Mouse (Mus musculus): ENCODE measurements around the gene Peg10. TPM values are rescaled to one million over a fixed set of nuclear protein-coding genes. Genes with fewer than 3 reads are reported as not detected.

The Peg10 gene
- total and polyA plus RNA-seq, 3 experiments = not detected

DNA sequence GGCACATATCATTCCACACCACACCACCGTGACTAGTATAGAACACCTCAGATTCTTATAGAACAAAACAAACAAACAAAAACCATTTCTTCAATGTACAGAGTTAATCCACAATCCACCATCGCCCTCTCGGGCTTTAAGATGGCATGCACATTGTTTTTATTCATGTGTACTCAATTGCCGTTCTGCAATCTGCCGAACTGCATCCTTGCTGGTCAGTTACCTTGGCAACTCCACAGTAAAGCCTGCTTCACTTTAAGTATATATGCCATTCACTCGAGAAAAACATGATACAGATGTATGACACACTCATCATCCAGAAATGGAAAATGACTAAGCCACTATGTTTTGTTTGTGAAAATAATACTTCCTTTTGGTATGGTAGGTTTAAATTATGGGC lies 25.0 kb upstream of the Peg10 start:
- dilution Hi-C loops (cut with MboI; ENCODE audit: extremely low pct_ligation_motif_present, extremely low pct_unique_long_range_greater_than_20kb, low sequenced_read_pairs) = no loop called here
- no peak overlapping the region for H3K27ac ChIP-seq (ENCODE audit: insufficient read depth, low read depth)

GRCm38 (mm10) chr6:4722739-4723138 lies 24.4 kb upstream of the Peg10 start:
- H3K4me2 ChIP-seq (ENCODE audit: insufficient read depth, low read depth, poor library complexity, severe bottlenecking) = no peak overlapping the region

More for the DNA sequence above, 25.0 kb upstream of the Peg10 start:
- H3K79me2 ChIP-seq (replicated peaks; ENCODE audit: control insufficient read depth, extremely low read depth, insufficient read depth, poor library complexity, severe bottlenecking) = no peaks in the 10 kb centered on the region
- no peak overlapping the region for H3K4me3 ChIP-seq (replicated peaks in 1 of 3; ENCODE audit: low read depth in 2 of 3, low read length in 2 of 3, poor library complexity in 1 of 3)
- peak overlapping the region; percentile 49; the same call in 1 of the 2 replicates for H3K4me2 ChIP-seq (ENCODE audit: insufficient read depth, low read depth, poor library complexity, severe bottlenecking)
- H3K4me1 ChIP-seq (ENCODE audit: control insufficient read depth in 1 of 2, insufficient read depth in 2 of 2) = peaks cover 0 to 8% of the 10 kb centered on the region in 2 experiments; a peak in 2 of 4 replicates
- TF ChIP-seq POLR2AphosphoS2 (IDR thresholded peaks at IDR 0.05; ENCODE audit: low read depth, low read length) = no peak
- no peak for TF ChIP-seq E2F4 (IDR thresholded peaks at IDR 0.05; ENCODE audit: insufficient replicate concordance, low read depth, low read length)
- TF ChIP-seq MYC (IDR thresholded peaks at IDR 0.05; ENCODE audit: low read depth, low read length) = no peak
- 0 out of 2 replicates have a peak, but pooled peaks have one; percentile 34 for TF ChIP-seq MEF2A (IDR thresholded peaks at IDR 0.05; ENCODE audit: borderline replicate concordance, low read depth, low read length)
- TF ChIP-seq ZMIZ1 (IDR thresholded peaks at IDR 0.05; ENCODE audit: low read depth, low read length) = no peak
- H3K9me3 ChIP-seq (replicated peaks; ENCODE audit: low read length) = no peaks in the 10 kb centered on the region
- no peaks in the 10 kb centered on the region for H3K27me3 ChIP-seq (replicated peaks)
- H3K36me3 ChIP-seq (replicated peaks in 1 of 2; ENCODE audit: control insufficient read depth in 1 of 2, insufficient read depth in 1 of 2, low read length in 1 of 2) = no peaks in the 10 kb centered on the region
- H3K9ac ChIP-seq (ENCODE audit: insufficient read depth, low read depth) = no peak overlapping the region
- DNase-seq (ENCODE audit: extremely low read depth) = no peak
- in situ Hi-C loops (cut with MboI; ENCODE audit: low pct_ligation_motif_present, low pct_unique_long_range_greater_than_20kb, low sequenced_read_pairs) = no loop called here

DNA sequence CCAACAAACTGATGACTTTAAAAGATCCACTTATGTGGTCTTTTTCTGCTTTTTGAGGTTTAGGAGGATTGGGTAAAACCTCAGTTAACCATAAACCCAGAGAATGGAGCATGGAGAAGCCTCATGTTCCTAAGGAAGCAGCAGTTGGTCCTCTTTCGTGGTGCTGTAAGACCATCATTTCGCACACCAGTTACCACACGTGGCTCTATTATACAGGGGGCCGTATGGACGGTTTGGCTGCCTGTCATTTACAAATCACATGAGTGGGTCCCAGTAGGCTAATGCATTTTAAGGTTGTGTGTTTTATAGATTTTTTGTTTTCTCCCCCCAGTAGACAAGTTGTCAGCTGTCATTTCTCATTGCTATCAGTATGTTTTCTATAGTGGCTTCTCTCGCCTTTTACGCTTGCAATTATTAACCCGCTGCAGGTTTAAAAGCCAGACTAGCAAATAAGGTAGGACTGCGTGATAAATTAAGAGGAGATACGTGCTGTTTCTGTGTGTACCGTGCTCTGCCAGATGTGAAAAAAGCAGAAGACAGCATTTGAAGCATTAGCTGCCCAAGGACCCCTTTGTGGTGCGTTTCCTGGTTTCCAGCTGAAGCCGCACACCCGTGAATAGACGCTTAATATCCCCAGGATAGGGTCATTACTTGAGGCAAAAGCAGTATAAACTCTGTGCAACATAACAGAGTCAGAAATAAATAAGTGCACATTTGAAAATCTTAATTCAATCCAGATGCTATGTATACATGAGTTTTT lies 22.9 kb upstream of the Peg10 start:
- H3K27me3 ChIP-seq (replicated peaks) = no peaks in the 10 kb centered on the region
- dilution Hi-C loops (cut with MboI; ENCODE audit: extremely low pct_ligation_motif_present, extremely low pct_unique_long_range_greater_than_20kb, low sequenced_read_pairs) (no loop called here), in situ Hi-C loops (cut with MboI; ENCODE audit: low pct_ligation_motif_present, low pct_unique_long_range_greater_than_20kb, low sequenced_read_pairs) (no loop called here)
- H3K27ac ChIP-seq (ENCODE audit: insufficient read depth, low read depth) = no peak overlapping the region
- no peak overlapping the region for H3K4me2 ChIP-seq (ENCODE audit: insufficient read depth, low read depth, poor library complexity, severe bottlenecking)
- H3K9me3 ChIP-seq (replicated peaks; ENCODE audit: low read length) = no peaks in the 10 kb centered on the region
- H3K4me1 ChIP-seq (ENCODE audit: control insufficient read depth in 1 of 2, insufficient read depth in 2 of 2) = peaks cover 0 to 15% of the 10 kb centered on the region in 2 experiments; a peak in 2 of 4 replicates
- no peaks in the 10 kb centered on the region for H3K79me2 ChIP-seq (replicated peaks; ENCODE audit: control insufficient read depth, extremely low read depth, insufficient read depth, poor library complexity, severe bottlenecking)
- DNase-seq (ENCODE audit: extremely low read depth) = no peak
- no peak for TF ChIP-seq NRF1 (IDR thresholded peaks at IDR 0.05; ENCODE audit: low read depth, low read length)
- no peak for TF ChIP-seq GABPA (IDR thresholded peaks at IDR 0.05; ENCODE audit: insufficient replicate concordance, low read depth, low read length)
- TF ChIP-seq PAX5 (IDR thresholded peaks at IDR 0.05; ENCODE audit: low read length) = no peak
- TF ChIP-seq UBTF (IDR thresholded peaks at IDR 0.05; ENCODE audit: low read depth, low read length) = no peak
- no peak for TF ChIP-seq JUND (conservative IDR thresholded peaks at IDR 0.05; ENCODE audit: low read depth, low read length)
- no peak for TF ChIP-seq ETS1 (conservative IDR thresholded peaks at IDR 0.05; ENCODE audit: low read depth, low read length)
- no peak for TF ChIP-seq SIN3A (IDR thresholded peaks at IDR 0.05; ENCODE audit: low read length)
- TF ChIP-seq TCF12 (IDR thresholded peaks at IDR 0.05; ENCODE audit: low read depth, low read length) = no peak
- TF ChIP-seq ZKSCAN1 (IDR thresholded peaks at IDR 0.05; ENCODE audit: borderline replicate concordance, low read depth, low read length) = no peak
- no peak for TF ChIP-seq IRF4 (IDR thresholded peaks at IDR 0.05; ENCODE audit: low read depth, low read length)
- H3K4me3 ChIP-seq (replicated peaks in 1 of 3; ENCODE audit: low read depth in 2 of 3, low read length in 2 of 3, poor library complexity in 1 of 3) = no peak overlapping the region
- no peak overlapping the region for H3K9ac ChIP-seq (ENCODE audit: insufficient read depth, low read depth)
- no peaks in the 10 kb centered on the region for H3K36me3 ChIP-seq (replicated peaks in 1 of 2; ENCODE audit: control insufficient read depth in 1 of 2, insufficient read depth in 1 of 2, low read length in 1 of 2)

More at GRCm38 (mm10) chr6:4722739-4723138, 24.4 kb upstream of the Peg10 start:
- in situ Hi-C loops (cut with MboI; ENCODE audit: low pct_ligation_motif_present, low pct_unique_long_range_greater_than_20kb, low sequenced_read_pairs) = no loop called here
- Histone ChIP-seq H3K36me3 (replicated peaks in 1 of 2; ENCODE audit: control insufficient read depth in 1 of 2, insufficient read depth in 1 of 2, low read length in 1 of 2) (no peaks in the 10 kb centered on the region), H3K4me3 (replicated peaks in 1 of 3; ENCODE audit: low read depth in 2 of 3, low read length in 2 of 3, poor library complexity in 1 of 3) (no peak overlapping the region), H3K79me2 (replicated peaks; ENCODE audit: control insufficient read depth, extremely low read depth, insufficient read depth, poor library complexity, severe bottlenecking) (no peaks in the 10 kb centered on the region), H3K9ac (ENCODE audit: insufficient read depth, low read depth) (no peak overlapping the region), H3K27ac (ENCODE audit: insufficient read depth, low read depth) (no peak overlapping the region), H3K4me1 (ENCODE audit: control insufficient read depth in 1 of 2, insufficient read depth in 2 of 2) (peaks cover 0 to 8% of the 10 kb centered on the region in 2 experiments; a peak in 2 of 4 replicates), H3K27me3 (replicated peaks) (no peaks in the 10 kb centered on the region), H3K9me3 (replicated peaks; ENCODE audit: low read length) (no peaks in the 10 kb centered on the region)
- TF ChIP-seq UBTF (IDR thresholded peaks at IDR 0.05; ENCODE audit: low read depth, low read length) (no peak), SIN3A (IDR thresholded peaks at IDR 0.05; ENCODE audit: low read length) (no peak), JUND (conservative IDR thresholded peaks at IDR 0.05; ENCODE audit: low read depth, low read length) (no peak), ZMIZ1 (IDR thresholded peaks at IDR 0.05; ENCODE audit: low read depth, low read length) (no peak), HCFC1 (IDR thresholded peaks at IDR 0.05; ENCODE audit: low read depth, low read length) (no peak), ZC3H11A (IDR thresholded peaks at IDR 0.05; ENCODE audit: low read depth, low read length) (no peak), TCF12 (IDR thresholded peaks at IDR 0.05; ENCODE audit: low read depth, low read length) (no peak), POLR2AphosphoS2 (IDR thresholded peaks at IDR 0.05; ENCODE audit: low read depth, low read length) (no peak), JUN (IDR thresholded peaks at IDR 0.05; ENCODE audit: insufficient read depth, low read depth, low read length) (no peak), MAX (IDR thresholded peaks at IDR 0.05; ENCODE audit: low read length) (no peak), NRF1 (IDR thresholded peaks at IDR 0.05; ENCODE audit: low read depth, low read length) (no peak), GABPA (IDR thresholded peaks at IDR 0.05; ENCODE audit: insufficient replicate concordance, low read depth, low read length) (no peak), ZNF384 (IDR thresholded peaks at IDR 0.05; ENCODE audit: low read depth, low read length) (no peak), CHD2 (IDR thresholded peaks at IDR 0.05; ENCODE audit: low read length) (no peak)
- no peak for DNase-seq (ENCODE audit: extremely low read depth)
- dilution Hi-C loops (cut with MboI; ENCODE audit: extremely low pct_ligation_motif_present, extremely low pct_unique_long_range_greater_than_20kb, low sequenced_read_pairs) = no loop called here
